Mouse (Mus musculus): Measurements from ENCODE around the gene Tcstv3. TPM values are rescaled to one million over a fixed set of nuclear protein-coding genes. Genes with fewer than 3 reads are reported as not detected.
"Not testable (repeated sequence)": the region's sequence is repeated elsewhere in the genome, so short reads cannot be mapped to it uniquely, and the experiment has no call there.

The Tcstv3 gene
- not detected for total RNA-seq (2021)
- long read RNA-seq, experiment 1, result 0 reads
- long read RNA-seq, experiment 2, result 0 reads

GRCm38 (mm10) chr13:120316578-120316977 lies at the start of gene Tcstv3:
Tcstv3 (plus strand) TSS chr13:120316878.
- intact Hi-C loops (cut with DNase I); DNase-seq: not testable (repeated sequence)

- intact Hi-C loops (cut with DNase I); DNase-seq: not testable (repeated sequence)
Observed at GRCm38 (mm10) chr13:120277837-120278236, 38.8 kb upstream of the Tcstv3 start.

GRCm38 (mm10) chr13:120278784-120279183 lies 37.9 kb upstream of the Tcstv3 start:
- intact Hi-C loops (cut with DNase I), result no loop called here
- DNase-seq, result no peak

- no peak for DNase-seq
- intact Hi-C loops (cut with DNase I), result no loop called here
Observed at GRCm38 (mm10) chr13:120299324-120299894, 17.3 kb upstream of the Tcstv3 start.

GRCm38 (mm10) chr13:120299991-120300442 lies 16.7 kb upstream of the Tcstv3 start, which contains the start of gene BC147527:
BC147527 (plus strand) TSS chr13:120300392.
- intact Hi-C loops (cut with DNase I), result no loop called here
- no peak for DNase-seq

- no peak for DNase-seq
- intact Hi-C loops (cut with DNase I), result no loop called here
Observed at GRCm38 (mm10) chr13:120300853-120301252, 15.8 kb upstream of the Tcstv3 start.

GRCm38 (mm10) chr13:120310749-120311148 lies 5.9 kb upstream of the Tcstv3 start:
- intact Hi-C loops (cut with DNase I), result no loop called here
- no peak for DNase-seq

GRCm38 (mm10) chr13:120313584-120313983 lies 3.1 kb upstream of the Tcstv3 start:
- intact Hi-C loops (cut with DNase I), result no loop called here
- DNase-seq, result no peak

- intact Hi-C loops (cut with DNase I), result no loop called here
- no peak for DNase-seq
Observed at GRCm38 (mm10) chr13:120320183-120320582, 3.5 kb downstream of the Tcstv3 start.

- no peak for DNase-seq
- intact Hi-C loops (cut with DNase I), result no loop called here
Observed at GRCm38 (mm10) chr13:120320721-120321120, 4.0 kb downstream of the Tcstv3 start.

Other genes starting within 250 kb of the Tcstv3 start
- not detected for gene Gm20767, start 176.6 kb upstream of the Tcstv3 start, total RNA-seq (2021)
- gene Gm21818, start 144.4 kb upstream of the Tcstv3 start, total RNA-seq (2021), result not detected
- gene Gm21762, start 100.9 kb upstream of the Tcstv3 start, total RNA-seq (2021), result not detected
- gene Gm21731, start 77.8 kb upstream of the Tcstv3 start, total RNA-seq (2021), result not detected
- not detected for gene AF067061, start 53.8 kb upstream of the Tcstv3 start, total RNA-seq (2021)
- not detected for gene BC147527, start 16.5 kb upstream of the Tcstv3 start, total RNA-seq (2021)

Measured in gastrocnemius, postnatal 36 days (tissue).